Mouse (Mus musculus) embryo, embryonic 10 days (tissue): ENCODE measurements around the gene Cd69.
A peak's percentile ranks its signal among the peaks of the same experiment; 100 is the strongest.

ENCODE experiments used
- DNase-seq: peaks from one replicate; pipeline ENCODE4 v3.0.0-alpha.2; 2015; ENCODE audit warnings: low spot score

Gene Cd69

DNA sequence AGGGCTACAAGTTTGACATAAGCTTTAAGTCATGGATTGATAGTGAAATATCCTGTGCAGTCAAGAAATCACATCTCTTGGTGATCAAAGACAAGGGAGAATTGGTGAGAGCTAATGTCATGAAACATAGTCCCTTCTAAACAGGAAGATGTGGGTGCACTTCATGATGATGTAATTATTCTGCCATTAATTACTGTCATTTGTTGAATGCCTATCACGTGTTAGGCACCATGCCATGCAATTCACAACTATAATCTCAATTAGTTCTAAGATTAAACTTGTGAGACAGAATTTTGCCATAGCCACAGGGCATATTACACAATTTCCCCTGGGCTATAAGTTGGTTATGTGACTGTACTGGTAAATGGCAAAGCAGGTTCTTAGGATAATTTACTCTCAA, 28.2 kb downstream of the Cd69 start:
- DNase-seq = no peak

DNA sequence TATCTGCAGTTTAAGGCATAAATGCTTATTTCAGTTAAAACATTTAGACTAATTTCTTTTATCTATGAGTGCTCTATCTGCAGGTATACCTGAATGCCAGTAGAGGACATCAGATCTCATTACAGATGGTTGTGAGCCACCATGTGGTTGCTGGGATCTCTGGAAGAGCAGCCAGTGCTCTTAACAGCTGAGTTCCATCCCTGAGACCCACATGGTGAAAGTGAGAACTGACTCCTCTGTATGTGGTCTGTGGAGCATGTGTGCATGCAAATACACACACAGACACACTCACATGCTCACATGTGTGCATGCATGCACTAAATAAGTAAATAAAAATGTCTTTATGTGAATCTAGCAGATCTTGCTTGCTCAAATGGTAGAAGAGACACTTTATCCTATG, 29.4 kb downstream of the Cd69 start:
- no peak for DNase-seq

- peak; percentile 28 for DNase-seq
Observed at GRCm38 (mm10) chr6:129241907-129242306, 33.3 kb downstream of the Cd69 start.

DNA sequence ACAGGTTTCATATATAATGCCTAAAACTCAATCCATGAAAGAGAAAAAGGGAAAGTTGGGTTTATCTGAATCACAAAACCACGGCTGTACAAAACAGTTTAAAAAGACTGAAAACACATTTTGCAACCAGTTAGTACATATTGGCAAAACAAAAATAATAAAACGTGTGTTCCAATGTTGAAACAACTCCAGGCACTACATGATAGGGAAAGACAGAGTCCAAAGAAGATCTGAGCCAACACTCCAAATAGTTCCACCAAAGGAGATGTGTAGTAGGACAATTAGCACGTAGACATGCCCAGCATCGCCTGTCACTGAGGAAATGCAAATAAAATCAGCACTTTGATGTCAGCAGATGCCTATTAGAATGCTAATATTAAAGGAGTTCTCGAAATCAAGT, 33.8 kb downstream of the Cd69 start:
- no peak for DNase-seq

GRCm38 (mm10) chr6:129239564-129240248, 35.5 kb downstream of the Cd69 start:
- DNase-seq = no peak

DNA sequence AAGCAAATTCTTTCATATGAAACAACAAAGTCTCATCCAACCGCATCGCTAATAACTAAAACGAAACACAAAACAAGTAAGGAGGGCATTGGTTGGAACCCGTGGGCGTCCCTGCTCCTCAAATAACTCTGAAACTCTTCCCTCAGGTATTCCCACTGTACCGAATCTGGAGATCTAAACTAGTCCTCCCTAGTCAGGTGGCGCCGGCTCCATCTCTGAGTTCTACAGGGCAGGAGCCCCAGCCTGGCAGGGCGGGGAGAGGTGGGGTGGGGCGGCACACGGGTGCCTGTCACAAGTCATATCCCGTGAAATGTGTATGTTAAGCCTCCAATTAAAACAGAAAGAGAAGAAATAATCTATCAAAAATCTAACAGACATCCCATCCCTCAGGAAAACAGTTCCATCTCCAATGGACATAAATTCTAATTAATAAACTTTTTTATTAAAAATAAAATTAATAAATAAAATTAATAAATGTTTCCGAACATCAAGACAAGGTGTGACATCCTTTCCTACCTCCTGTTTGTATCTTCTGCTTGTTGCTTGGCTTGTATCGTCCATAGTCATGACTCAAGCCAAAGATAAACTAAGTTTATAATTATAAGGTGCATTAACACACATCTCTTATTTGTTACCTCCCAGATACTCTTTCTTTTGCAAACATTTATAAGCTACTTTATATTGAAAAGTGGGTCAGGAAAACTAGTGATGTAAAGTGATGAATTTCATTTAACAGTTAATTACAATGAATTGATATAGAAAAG, 36.8 kb downstream of the Cd69 start:
- DNase-seq = peak; percentile 28

GRCm38 (mm10) chr6:129237350-129238274, 37.6 kb downstream of the Cd69 start:
- peak; percentile 82 for DNase-seq

- DNase-seq = no peak
Observed at GRCm38 (mm10) chr6:129236652-129237342, 38.4 kb downstream of the Cd69 start.

DNA sequence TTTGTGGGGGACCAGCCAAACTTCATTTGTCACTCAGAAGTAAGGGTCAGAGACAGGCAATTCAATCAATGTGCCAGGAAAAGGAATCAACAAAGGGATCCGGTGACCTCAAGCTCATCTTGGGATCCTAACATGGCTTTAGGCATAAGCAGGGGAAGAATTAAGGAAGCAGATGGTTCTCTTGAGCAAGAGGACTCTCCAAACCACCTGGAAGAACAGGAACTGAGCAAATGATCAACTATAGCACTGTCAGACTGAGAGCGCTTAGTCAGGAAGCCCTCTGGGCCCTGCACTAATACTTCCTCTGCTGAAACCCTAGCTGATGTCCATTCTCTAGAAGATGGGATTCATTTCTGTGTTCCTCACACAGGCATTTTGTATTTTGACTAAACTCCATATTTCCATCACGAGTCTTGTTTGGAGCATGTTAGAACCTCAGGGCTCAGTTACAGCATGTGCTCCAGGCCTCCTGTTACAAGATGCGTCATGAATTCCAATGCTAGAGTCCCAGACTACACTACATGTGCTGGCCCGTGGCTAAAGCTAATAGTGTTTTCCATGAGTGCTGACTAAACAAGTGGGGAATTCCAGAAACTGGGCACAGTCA, 39.3 kb downstream of the Cd69 start:
- no peak for DNase-seq

- DNase-seq = no peak
Observed at GRCm38 (mm10) chr6:129234456-129235360, 40.5 kb downstream of the Cd69 start.

DNA sequence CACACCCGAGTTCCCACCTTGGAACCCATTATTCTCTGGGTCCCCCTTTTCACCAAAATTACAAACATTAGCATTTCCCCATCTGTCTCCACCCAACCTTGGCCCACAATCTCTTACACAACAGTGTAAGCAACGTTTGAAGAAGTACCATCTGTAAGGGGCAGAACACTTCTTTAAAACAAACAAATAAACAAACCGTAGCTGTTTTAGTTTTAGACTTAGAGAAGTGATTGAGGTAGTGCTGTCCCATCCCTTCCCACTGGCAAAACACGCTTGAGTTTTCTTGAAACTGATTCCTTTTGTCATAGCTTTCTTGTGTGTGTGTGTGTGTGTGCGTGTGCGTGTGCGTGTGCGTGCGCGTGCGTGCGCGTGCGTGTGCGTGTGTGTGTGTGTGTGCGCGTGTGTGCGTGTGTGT, 41.3 kb downstream of the Cd69 start:
- no peak for DNase-seq

DNA sequence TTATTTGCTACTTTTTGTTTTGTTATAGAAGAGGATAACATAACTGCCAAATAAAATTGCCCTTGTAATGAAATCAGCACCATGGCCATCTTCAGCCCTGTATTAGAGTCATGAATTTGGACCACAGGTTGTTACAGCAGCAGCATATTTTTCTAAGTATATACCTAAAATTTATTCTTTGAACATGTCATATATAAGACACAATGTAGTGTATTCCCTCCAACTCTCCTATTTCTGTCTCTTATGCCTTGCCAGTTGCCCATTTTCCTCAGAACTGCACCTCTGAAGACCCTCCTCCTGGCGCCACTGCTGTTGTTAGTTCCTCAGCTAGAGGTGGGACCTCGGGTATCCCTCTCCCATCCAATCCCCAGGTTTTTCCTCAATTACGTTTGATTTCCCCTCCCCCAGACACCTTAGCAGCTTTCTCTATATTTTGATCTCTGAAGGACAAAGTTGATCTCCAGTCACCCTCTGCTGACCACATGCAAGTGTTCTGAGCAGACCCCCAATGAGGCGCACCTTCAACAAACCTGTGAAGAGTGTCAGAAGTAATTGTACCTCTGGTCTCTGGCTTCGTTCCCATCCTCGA, 41.8 kb downstream of the Cd69 start:
- DNase-seq = no peak

DNA sequence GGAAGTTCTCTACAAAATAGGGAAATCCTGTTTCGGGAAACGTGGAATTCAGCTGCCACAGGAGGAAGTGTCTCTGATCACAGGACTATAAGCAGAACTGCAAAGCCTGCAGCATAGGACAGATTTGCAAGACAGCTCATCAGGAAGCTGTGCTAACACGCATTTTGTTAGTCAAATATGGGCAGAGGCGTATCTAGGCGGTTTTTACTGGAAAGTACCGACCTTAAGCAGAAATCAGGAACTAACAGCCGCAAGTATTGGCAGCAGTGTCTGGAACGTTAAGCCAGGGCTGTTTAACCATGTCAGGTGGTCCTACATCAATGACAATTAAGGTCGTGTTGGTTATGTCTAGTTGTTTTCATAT, 42.4 kb downstream of the Cd69 start:
- DNase-seq = no peak

GRCm38 (mm10) chr6:129232005-129232841, 43.0 kb downstream of the Cd69 start:
- DNase-seq = no peak

GRCm38 (mm10) chr6:129229774-129230578, 45.3 kb downstream of the Cd69 start:
- DNase-seq = no peak

DNA sequence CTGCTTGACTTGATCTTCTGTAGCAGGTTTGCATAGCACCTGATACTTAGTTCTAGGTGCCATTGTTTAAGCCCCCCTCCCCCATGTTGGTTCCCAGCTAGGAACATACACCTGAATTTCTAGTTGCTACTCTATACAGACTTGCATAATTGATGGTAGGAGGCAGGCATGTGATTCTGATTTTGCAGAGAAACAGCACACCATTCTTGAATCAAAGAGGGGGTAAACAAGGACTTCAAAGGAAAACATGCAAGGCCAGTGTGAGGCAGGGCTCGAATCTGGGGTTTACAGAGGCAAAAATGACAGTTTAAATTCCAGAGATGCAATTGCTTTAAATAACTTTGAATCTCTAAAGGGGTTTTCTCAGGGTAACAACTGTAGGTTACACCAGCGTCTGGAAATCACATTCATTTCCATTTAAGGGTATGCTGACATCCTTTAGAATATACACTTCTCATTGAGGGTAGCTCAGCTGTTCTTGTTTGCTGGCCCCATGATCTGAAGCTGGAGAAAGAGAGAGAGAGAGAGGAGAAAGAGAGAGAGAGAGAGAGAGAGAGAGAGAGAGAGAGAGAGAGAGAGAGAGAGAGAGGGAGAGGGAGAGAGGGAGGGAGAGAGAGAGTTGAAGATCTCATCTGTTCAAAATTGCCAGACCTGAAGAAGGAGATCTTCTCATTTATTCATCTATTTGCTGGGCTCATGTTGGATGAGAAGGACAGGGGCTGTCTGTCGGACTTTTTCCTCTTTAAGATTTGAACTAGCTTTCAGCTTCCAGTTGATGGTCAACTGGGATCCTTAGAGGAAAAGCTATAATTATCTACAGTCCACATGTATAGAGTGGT, 46.1 kb downstream of the Cd69 start:
- DNase-seq = no peak

GRCm38 (mm10) chr6:129225078-129225477, 50.2 kb downstream of the Cd69 start:
- no peak for DNase-seq
